Mouse (Mus musculus) limb, embryonic 11.5 days (tissue): ENCODE measurements around the gene Sema6d. TPM values are rescaled to one million over a fixed set of nuclear protein-coding genes. Genes with fewer than 3 reads are reported as not detected.

ENCODE experiments used
- ATAC-seq: fragments of 200-750 bp; cut with Nextera tagmentation; 2 replicates; pipeline ENCODE4 v1.8.0; 2017; ENCODE audit warnings: low read depth; ENCODE audit not compliant: insufficient number of reproducible peaks, low FRiP score, low TSS enrichment
- DNase-seq: peaks from one replicate; pipeline ENCODE4 v3.0.0-alpha.2; 2015; ENCODE audit warnings: low spot score
- H3K27ac ChIP-seq: fragments of 300-500 bp; sonication (generic); replicated peaks from 2 replicates; pipeline ENCODE4 v1.5.1; 2014; ENCODE audit warnings: low read depth, mild to moderate bottlenecking, low read length
- H3K27me3 ChIP-seq: fragments of 300-500 bp; sonication (generic); 2 replicates; pipeline ENCODE4 v1.6.1; 2014; ENCODE audit warnings: mild to moderate bottlenecking, low read length, mixed read lengths; ENCODE audit not compliant: control insufficient read depth, insufficient read depth
- H3K36me3 ChIP-seq: fragments of 300-500 bp; sonication (generic); 2 replicates; pipeline ENCODE4 v1.6.1; 2014; ENCODE audit warnings: mild to moderate bottlenecking, low read length, moderate library complexity, mixed read lengths; ENCODE audit not compliant: control insufficient read depth, insufficient read depth
- H3K4me1 ChIP-seq: fragments of 300-500 bp; sonication (generic); 2 replicates; pipeline ENCODE4 v1.6.1; 2014; ENCODE audit warnings: low read length, mixed read lengths; ENCODE audit not compliant: control insufficient read depth, insufficient read depth
- H3K4me2 ChIP-seq: fragments of 300-500 bp; sonication (generic); 2 replicates; pipeline ENCODE4 v1.6.1; 2014; ENCODE audit warnings: low read depth, mild to moderate bottlenecking, moderate library complexity; ENCODE audit not compliant: severe bottlenecking
- H3K4me3 ChIP-seq: fragments of 300-500 bp; sonication (generic); 2 replicates; pipeline ENCODE4 v1.5.1; 2014; ENCODE audit warnings: low read depth, low read length
- H3K9ac ChIP-seq: fragments of 300-500 bp; sonication (generic); 2 replicates; pipeline ENCODE4 v1.6.1; 2014; ENCODE audit warnings: mild to moderate bottlenecking, low read length
- H3K9me3 ChIP-seq: fragments of 300-500 bp; sonication (generic); 2 replicates; pipeline ENCODE4 v1.6.1; 2016; ENCODE audit warnings: low read length; ENCODE audit not compliant: control insufficient read depth
- WGBS: fragments of 180-500 bp; shearing (Covaris S2); extraction: QIAGEN DNeasy Blood & Tissue Kit; methylation state at CpG from one replicate; pipeline ENCODE4 v1.1.7; 2014; 5-methylcytosine and 5-hydroxymethylcytosine counted together
- polyA plus RNA-seq: library from polyadenylated mRNA; unstranded; fragments of >200 nt; fragmentation: Nextera tagmentation; extraction: Ambion mirVana; gene quantifications from 2 replicates; pipeline ENCODE4 v1.2.1, GENCODE M21; 2014

The Sema6d gene
- polyA plus RNA-seq, 1 experiment from 2014 or later, result 6.2 TPM

- no peak overlapping the region for H3K9ac ChIP-seq
- 65% methylated on average over 3 of the region's 3 CpGs for WGBS
- ATAC-seq (no peak), DNase-seq (no peak)
- no peaks in the 10 kb centered on the region for H3K36me3 ChIP-seq
- H3K27me3 ChIP-seq, result no peaks in the 10 kb centered on the region
- H3K4me2 ChIP-seq, result no peak overlapping the region
- no peaks in the 10 kb centered on the region for H3K4me1 ChIP-seq
- H3K9me3 ChIP-seq, result no peaks in the 10 kb centered on the region
- H3K4me3 ChIP-seq, result no peak overlapping the region
- no peak overlapping the region for H3K27ac ChIP-seq
Measured at GRCm38 (mm10) chr2:124461378-124461851, 371.6 kb downstream of the Sema6d start.

GRCm38 (mm10) chr2:124465004-124465946 lies 375.5 kb downstream of the Sema6d start:
- ATAC-seq (no peak), DNase-seq (no peak)
- H3K27ac ChIP-seq, result no peak overlapping the region
- no peaks in the 10 kb centered on the region for H3K9me3 ChIP-seq
- no peaks in the 10 kb centered on the region for H3K27me3 ChIP-seq
- no peak overlapping the region for H3K4me3 ChIP-seq
- H3K9ac ChIP-seq, result no peak overlapping the region
- 86% methylated on average over 8 of the region's 8 CpGs for WGBS
- no peak overlapping the region for H3K4me2 ChIP-seq
- H3K36me3 ChIP-seq, result no peaks in the 10 kb centered on the region
- no peaks in the 10 kb centered on the region for H3K4me1 ChIP-seq

GRCm38 (mm10) chr2:124467429-124467828 lies 377.7 kb downstream of the Sema6d start:
- ATAC-seq (no peak), DNase-seq (no peak)
- H3K4me2 ChIP-seq, result no peak overlapping the region
- H3K4me3 ChIP-seq, result no peak overlapping the region
- WGBS, result 74% methylated on average over 1 of the region's 1 CpGs
- no peaks in the 10 kb centered on the region for H3K4me1 ChIP-seq
- H3K9ac ChIP-seq, result no peak overlapping the region
- H3K27me3 ChIP-seq, result no peaks in the 10 kb centered on the region
- no peaks in the 10 kb centered on the region for H3K9me3 ChIP-seq
- no peak overlapping the region for H3K27ac ChIP-seq
- no peaks in the 10 kb centered on the region for H3K36me3 ChIP-seq

GRCm38 (mm10) chr2:124470346-124471042 lies 380.7 kb downstream of the Sema6d start:
- Histone ChIP-seq H3K27me3 (no peaks in the 10 kb centered on the region), H3K9me3 (no peaks in the 10 kb centered on the region), H3K4me3 (no peak overlapping the region), H3K4me2 (no peak overlapping the region), H3K36me3 (no peaks in the 10 kb centered on the region), H3K27ac (no peak overlapping the region), H3K9ac (no peak overlapping the region), H3K4me1 (no peaks in the 10 kb centered on the region)
- ATAC-seq (no peak), DNase-seq (no peak)
- WGBS, result 83% methylated on average over 10 of the region's 10 CpGs

- Histone ChIP-seq H3K27ac (no peak overlapping the region), H3K4me3 (no peak overlapping the region), H3K4me1 (no peaks in the 10 kb centered on the region), H3K27me3 (no peaks in the 10 kb centered on the region), H3K9ac (no peak overlapping the region), H3K36me3 (no peaks in the 10 kb centered on the region), H3K9me3 (no peaks in the 10 kb centered on the region), H3K4me2 (no peak overlapping the region)
- DNase-seq (no peak), ATAC-seq (no peak)
- WGBS, result 83% methylated on average over 6 of the region's 6 CpGs
Measured at GRCm38 (mm10) chr2:124472674-124473507, 383.1 kb downstream of the Sema6d start.

- no peak for DNase-seq
Measured at GRCm38 (mm10) chr2:124477904-124478303, 388.1 kb downstream of the Sema6d start.

GRCm38 (mm10) chr2:124478526-124478925 lies 388.8 kb downstream of the Sema6d start:
- Histone ChIP-seq H3K36me3 (no peaks in the 10 kb centered on the region), H3K27ac (no peak overlapping the region), H3K4me3 (no peak overlapping the region), H3K4me1 (no peaks in the 10 kb centered on the region), H3K4me2 (no peak overlapping the region), H3K27me3 (no peaks in the 10 kb centered on the region), H3K9me3 (no peaks in the 10 kb centered on the region), H3K9ac (no peak overlapping the region)
- 79% methylated on average over 4 of the region's 4 CpGs for WGBS
- DNase-seq, result no peak
- ATAC-seq, result no peak

More at GRCm38 (mm10) chr2:124477904-124478303, 388.1 kb downstream of the Sema6d start:
- H3K4me3 ChIP-seq, result no peak overlapping the region
- H3K36me3 ChIP-seq, result no peaks in the 10 kb centered on the region
- H3K27me3 ChIP-seq, result no peaks in the 10 kb centered on the region
- ATAC-seq, result no peak
- no peak overlapping the region for H3K4me2 ChIP-seq
- no peaks in the 10 kb centered on the region for H3K4me1 ChIP-seq
- H3K27ac ChIP-seq, result no peak overlapping the region
- H3K9me3 ChIP-seq, result no peaks in the 10 kb centered on the region
- H3K9ac ChIP-seq, result no peak overlapping the region

GRCm38 (mm10) chr2:124485761-124486160 lies 396.0 kb downstream of the Sema6d start:
- no peaks in the 10 kb centered on the region for H3K9me3 ChIP-seq
- H3K4me3 ChIP-seq, result no peak overlapping the region
- WGBS, result 96% methylated on average over 1 of the region's 1 CpGs
- no peak overlapping the region for H3K4me2 ChIP-seq
- no peaks in the 10 kb centered on the region for H3K27me3 ChIP-seq
- DNase-seq, result no peak
- H3K27ac ChIP-seq, result no peak overlapping the region
- H3K36me3 ChIP-seq, result no peaks in the 10 kb centered on the region
- H3K4me1 ChIP-seq, result no peaks in the 10 kb centered on the region
- H3K9ac ChIP-seq, result no peak overlapping the region
- no peak for ATAC-seq
